Mouse (Mus musculus) gonadal fat pad, adult 2 months (tissue): ENCODE data around the gene Scaf8. TPM values are rescaled to one million over a fixed set of nuclear protein-coding genes. Genes with fewer than 3 reads are reported as not detected.
"Not testable (repeated sequence)": the region's sequence is repeated elsewhere in the genome, so short reads cannot be mapped to it uniquely, and the experiment has no call there.

ENCODE experiments used
- DNase-seq: peaks from one replicate; pipeline ENCODE4 v3.0.0-alpha.2; 2012; ENCODE audit warnings: low read depth
- polyA plus RNA-seq: library from polyadenylated mRNA; depleted of rRNA; stranded (reverse); fragments of >200 nt; gene quantifications from 2 replicates; pipeline ENCODE4 v1.2.3, GENCODE M21; 2012

Scaf8 gene
- polyA plus RNA-seq, 1 experiment: 20.7 TPM

GRCm38 (mm10) chr17:3115380-3115974 is 705 bp downstream of the Scaf8 start:
- DNase-seq: no peak

DNA sequence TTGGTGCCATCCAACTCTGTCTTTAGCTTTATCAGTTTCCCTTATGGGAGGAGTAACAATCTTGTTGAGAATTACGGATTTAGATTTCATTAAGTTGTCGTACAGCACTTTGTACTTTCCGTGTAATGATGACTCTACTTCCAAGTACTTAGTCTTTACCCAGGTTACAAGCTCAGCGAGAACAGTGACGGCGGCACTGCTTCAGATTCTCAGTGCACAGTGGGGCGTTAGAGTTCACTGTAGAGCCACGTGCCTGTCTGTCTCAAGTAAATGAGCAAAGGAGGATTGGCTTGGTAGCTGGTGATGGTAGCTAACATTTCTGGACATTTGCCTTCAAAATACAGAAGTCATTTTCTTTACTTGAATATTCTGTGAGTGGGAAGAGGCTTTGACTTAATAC is 6.2 kb downstream of the Scaf8 start:
- DNase-seq: not testable (repeated sequence)

GRCm38 (mm10) chr17:3123581-3123980 is 8.8 kb downstream of the Scaf8 start:
- DNase-seq: not testable (repeated sequence)

DNA sequence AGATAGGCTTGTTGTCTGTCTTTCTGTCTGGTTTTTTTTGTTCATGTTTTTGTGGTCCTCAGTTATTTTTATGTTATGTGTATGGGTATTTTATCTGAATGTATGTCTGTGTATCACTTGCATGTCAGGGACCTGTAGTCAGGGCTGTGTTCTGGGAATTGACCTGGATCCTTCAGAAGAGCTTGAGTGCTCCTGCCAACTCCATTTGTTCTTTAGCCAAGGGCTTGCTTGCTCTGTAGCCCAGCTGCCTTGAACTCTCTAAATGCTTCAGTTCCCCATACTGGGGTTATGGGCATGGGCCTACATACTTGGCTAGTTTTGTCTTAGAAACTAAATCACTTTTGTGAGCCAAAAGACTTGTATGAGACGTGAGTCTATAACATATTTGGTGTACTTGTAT is 13.9 kb downstream of the Scaf8 start:
- DNase-seq: no peak

DNA sequence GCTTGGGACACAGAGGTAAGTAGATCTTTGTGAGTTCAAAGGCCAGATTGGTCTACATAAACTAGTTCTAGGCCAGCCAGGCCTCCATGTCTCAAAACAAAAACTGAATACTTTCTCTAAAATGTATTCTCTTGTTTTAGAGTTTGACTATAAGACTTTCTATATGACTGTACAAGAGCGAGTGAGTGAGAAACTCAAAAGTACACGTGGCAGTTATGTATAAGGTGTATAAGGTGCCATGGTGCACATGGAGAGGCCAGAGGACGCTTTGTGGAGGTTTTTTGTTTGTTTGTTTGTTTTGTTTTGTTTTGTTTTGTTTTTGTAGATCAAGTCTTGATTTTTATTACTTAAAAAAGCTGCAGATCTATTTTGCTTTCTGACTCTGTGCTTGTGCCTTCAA is 15.0 kb downstream of the Scaf8 start:
- no peak for DNase-seq

DNA sequence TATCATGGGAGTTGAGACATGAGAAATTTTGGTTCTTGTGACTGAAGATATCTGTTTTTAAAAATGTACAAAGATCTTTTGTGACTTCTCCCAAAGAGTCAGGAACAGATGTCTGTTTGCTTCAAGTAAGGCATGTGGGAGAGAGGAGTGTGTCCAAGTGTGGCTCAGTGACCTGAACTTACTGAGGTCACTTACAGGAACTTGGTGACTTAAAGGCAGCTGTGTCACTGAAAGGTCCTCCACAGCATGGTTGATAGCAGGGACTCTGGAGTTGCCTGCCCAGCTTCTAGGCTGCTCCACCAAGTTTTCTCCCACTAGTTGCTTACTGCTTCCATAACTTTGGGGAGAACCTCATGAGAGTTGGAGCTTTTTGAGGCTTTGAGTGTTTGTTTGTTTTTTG is 20.6 kb downstream of the Scaf8 start:
- DNase-seq: no peak

DNA sequence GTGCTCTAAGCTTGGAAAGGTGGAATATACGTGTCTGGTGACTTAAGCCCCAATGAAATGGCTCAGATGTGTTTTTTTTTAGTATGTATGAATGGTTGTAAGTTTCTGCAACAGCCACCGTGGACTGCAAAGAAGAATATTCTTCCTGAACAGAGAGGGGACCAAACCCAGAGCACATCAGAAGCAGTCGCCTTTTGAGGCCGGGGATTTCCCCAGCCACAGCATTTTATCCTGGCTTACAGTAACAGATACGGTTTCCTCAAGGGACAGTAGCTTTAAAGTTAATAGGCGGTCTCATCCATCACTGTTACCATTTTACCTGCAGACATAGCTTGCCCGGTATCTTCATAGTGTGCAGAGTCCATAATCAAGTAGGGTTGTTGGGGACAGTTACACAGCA is 21.4 kb downstream of the Scaf8 start:
- DNase-seq: no peak

- DNase-seq: no peak
Measured at GRCm38 (mm10) chr17:3138387-3138786, 23.6 kb downstream of the Scaf8 start.

- no peak for DNase-seq
Measured at GRCm38 (mm10) chr17:3140100-3140499, 25.3 kb downstream of the Scaf8 start.

DNA sequence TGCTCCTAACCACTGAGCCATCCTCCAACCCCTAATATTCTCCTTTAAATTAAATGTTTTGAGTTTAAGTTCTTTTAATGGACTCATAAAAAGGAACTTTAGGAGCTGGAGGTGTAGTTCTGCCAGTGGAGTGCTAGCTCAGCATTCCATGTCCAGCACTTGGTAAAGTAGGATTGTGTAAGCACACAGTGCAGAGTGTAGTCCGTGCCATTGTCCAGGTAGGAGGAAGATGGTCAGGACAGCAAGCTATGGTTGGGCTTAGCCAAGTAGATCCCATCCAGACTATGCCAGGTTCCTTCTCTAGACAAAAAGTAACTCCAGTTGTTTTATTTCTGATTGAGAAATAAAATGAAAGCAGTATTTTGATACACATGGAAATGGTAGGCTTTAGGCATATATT is 34.1 kb downstream of the Scaf8 start:
- DNase-seq: no peak

GRCm38 (mm10) chr17:3149541-3149940 is 34.8 kb downstream of the Scaf8 start:
- no peak for DNase-seq

DNA sequence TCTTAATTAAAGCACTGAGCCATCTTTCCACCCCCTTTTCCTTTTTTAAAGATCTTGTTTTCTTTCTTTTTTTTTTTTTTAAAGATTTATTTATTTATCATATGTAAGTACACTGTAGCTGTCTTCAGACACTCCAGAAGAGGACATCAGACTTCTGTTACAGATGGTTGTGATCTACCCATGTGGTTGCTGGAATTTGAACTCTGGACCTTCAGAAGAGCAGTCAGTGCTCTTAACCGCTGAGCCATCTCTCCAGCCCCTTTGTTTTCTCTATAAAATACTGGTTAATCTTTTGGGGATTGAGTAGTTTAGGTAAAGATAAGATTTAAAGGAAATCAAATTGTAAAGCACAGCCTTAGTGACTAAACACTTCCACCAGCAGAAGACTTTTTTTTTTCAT is 35.9 kb downstream of the Scaf8 start:
- not testable (repeated sequence) for DNase-seq

- DNase-seq: no peak
Measured at GRCm38 (mm10) chr17:3151181-3151580, 36.4 kb downstream of the Scaf8 start.

DNA sequence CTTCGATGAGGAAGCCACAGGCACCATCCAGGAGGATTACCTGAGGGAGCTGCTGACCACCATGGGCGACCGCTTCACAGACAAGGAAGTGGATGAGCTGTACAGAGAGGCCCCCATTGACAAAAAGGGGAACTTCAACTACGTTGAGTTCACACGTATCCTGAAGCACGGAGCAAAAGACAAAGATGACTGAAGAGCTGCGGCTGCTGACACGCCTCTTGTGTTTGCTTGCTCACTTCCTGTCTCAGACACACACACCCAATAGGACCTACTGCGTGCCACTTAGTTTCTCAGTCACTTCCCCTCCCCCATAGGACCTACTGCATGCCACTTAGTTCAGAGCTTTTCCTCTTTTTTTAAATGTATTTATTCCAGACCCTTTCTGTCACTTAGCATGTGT is 41.4 kb downstream of the Scaf8 start:
- DNase-seq: not testable (repeated sequence)

DNA sequence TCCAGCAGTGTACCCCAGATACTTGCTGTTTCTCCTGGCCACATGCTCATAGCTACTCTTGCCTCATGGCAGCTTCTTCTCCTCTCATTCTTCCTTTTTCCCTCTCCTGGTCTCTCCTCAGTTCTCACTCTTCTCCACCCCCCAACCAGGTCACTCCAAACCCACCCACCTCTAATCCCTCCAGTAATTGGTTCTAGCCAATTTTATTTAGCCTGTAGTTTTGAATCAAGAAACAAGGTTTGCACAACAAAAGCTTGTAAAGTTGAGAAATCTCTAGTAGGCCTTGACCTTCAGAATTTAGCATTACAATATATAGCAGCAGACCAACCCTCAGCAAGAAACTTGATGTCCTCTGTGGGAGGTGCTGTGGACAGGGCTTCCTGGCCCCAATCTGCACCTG is 42.2 kb downstream of the Scaf8 start:
- no peak for DNase-seq

DNA sequence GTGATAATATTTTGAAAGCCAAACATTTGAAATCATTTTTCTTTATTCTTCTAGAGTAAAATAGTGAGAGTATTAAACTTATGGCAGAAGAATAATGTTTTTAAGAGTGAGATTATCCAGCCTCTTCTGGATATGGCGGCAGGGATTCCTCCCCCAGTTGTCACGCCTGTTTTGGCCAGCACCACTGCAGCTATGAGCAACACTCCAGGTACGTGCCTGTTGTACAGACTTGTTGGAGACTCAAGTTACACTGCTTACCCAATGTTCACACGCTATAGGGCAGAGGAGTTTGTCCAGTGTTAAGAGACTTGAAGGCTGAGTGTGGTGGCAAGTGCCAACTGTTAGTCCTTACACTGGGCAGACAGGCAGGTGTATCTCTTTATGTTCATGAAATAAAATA is 48.1 kb downstream of the Scaf8 start:
- DNase-seq: peak; percentile 84

DNA sequence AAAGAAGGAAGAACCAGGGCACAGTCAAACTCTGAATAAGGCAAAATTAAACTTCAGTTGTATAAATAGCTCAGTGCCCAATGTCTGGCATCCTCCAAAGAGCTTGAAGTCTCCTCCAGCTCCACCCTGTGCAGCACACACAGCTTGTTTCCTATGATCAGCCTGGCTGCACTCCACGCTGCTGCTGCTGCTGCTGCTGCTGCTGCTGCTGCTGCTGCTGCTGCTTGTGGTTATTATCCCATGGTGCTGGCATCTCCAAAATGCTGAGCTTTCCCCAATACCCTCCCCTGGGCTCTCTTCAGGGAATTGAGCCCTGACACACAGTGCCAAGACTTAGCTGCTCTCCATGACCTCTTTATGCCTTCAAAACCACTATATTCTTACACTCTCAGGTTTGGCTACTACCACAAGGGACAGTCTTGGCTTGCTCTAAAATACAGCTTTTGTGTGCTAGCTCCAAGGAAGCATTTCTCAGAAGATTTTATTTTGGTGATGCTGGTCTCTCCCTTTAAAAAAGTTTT is 65.7 kb downstream of the Scaf8 start:
- not testable (repeated sequence) for DNase-seq

- not testable (repeated sequence) for DNase-seq
Measured at GRCm38 (mm10) chr17:3195483-3195882, 80.7 kb downstream of the Scaf8 start.

DNA sequence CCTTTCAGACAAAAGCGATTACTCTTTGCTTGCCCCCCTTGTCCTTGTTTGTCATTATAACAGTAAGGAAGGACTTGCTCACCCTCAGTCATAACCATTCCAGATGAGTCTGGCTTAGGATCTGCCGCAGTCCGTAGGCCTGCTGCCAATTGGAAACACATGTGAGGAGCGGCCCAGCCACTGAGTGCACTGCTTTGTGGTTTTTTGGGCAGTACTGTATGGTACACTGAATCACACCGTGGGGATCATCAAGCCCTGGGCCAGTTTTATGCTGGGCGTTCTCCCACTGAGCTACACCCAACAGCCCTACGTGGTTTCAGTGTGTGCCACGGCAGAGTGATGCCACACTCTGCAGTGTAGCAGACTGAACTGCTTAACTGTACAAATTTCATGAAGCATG is 85.6 kb downstream of the Scaf8 start:
- no peak for DNase-seq

- no peak for DNase-seq
Measured at GRCm38 (mm10) chr17:3203916-3204315, 89.1 kb downstream of the Scaf8 start.

- DNase-seq: no peak
Measured at GRCm38 (mm10) chr17:3204826-3205405, 90.1 kb downstream of the Scaf8 start.

- no peak for DNase-seq
Measured at GRCm38 (mm10) chr17:3206527-3207398, 92.0 kb downstream of the Scaf8 start.
